Mouse (Mus musculus) forebrain, embryonic 16.5 days (tissue): ENCODE measurements at regions not wholly inside any gene's neighbourhood (a gene's known extent, or its start where the extent isn't known, plus 50 kb on each side); places are given as distances from the start of the nearest gene placed in this dataset.
A peak's percentile ranks its signal among the peaks of the same experiment; 100 is the strongest.

Experiments used
- ATAC-seq: fragments of 200-750 bp; cut with Nextera tagmentation; 2 replicates; pipeline ENCODE4 v1.8.0; 2017; ENCODE audit warnings: mild to moderate bottlenecking, moderate library complexity
- H3K27ac ChIP-seq: fragments of 300-500 bp; sonication (generic); 2 replicates; pipeline ENCODE4 v1.5.1; 2014; ENCODE audit warnings: low read length, control low read depth
- H3K27me3 ChIP-seq: fragments of 300-500 bp; sonication (generic); replicated peaks from 2 replicates; pipeline ENCODE4 v1.6.1; 2014; ENCODE audit warnings: low read length; ENCODE audit not compliant: control insufficient read depth, insufficient read depth
- H3K36me3 ChIP-seq: fragments of 300-500 bp; sonication (generic); 2 replicates; pipeline ENCODE4 v1.6.1; 2014; ENCODE audit not compliant: control insufficient read depth, insufficient read depth
- H3K4me1 ChIP-seq: fragments of 300-500 bp; sonication (generic); replicated peaks from 2 replicates; pipeline ENCODE4 v1.6.1; 2014; ENCODE audit warnings: low read length; ENCODE audit not compliant: control insufficient read depth, insufficient read depth
- H3K4me2 ChIP-seq: fragments of 300-500 bp; sonication (generic); 2 replicates; pipeline ENCODE4 v1.6.1; 2014; ENCODE audit warnings: mild to moderate bottlenecking, low read length, control low read depth
- H3K4me3 ChIP-seq: fragments of 300-500 bp; sonication (generic); replicated peaks from 2 replicates; pipeline ENCODE4 v1.5.1; 2014; ENCODE audit warnings: mild to moderate bottlenecking, low read length, control low read depth
- H3K9ac ChIP-seq: fragments of 300-500 bp; sonication (generic); replicated peaks from 2 replicates; pipeline ENCODE4 v1.6.1; 2014; ENCODE audit warnings: low read depth, low read length, control low read depth
- H3K9me3 ChIP-seq: fragments of 300-500 bp; sonication (generic); 2 replicates; pipeline ENCODE4 v1.6.1; 2016; ENCODE audit warnings: low read length; ENCODE audit not compliant: control insufficient read depth
- WGBS: fragments of 180-500 bp; shearing (Covaris S2); extraction: QIAGEN DNeasy Blood & Tissue Kit; methylation state at CpG from one replicate; pipeline ENCODE4 v1.1.7; 2014; 5-methylcytosine and 5-hydroxymethylcytosine counted together

- Histone ChIP-seq H3K27me3 (no peaks in the 10 kb centered on the region), H3K9me3 (no peaks in the 10 kb centered on the region), H3K4me1 (peaks cover 32% of the 10 kb centered on the region), H3K36me3 (no peaks in the 10 kb centered on the region), H3K4me3 (no peak overlapping the region), H3K27ac (no peak overlapping the region), H3K9ac (no peak overlapping the region), H3K4me2 (no peak overlapping the region)
- 55% methylated on average over 3 of the region's 3 CpGs for WGBS
- ATAC-seq, result no peak
Observed at GRCm38 (mm10) chr13:60049703-60050102, 127.5 kb downstream of the Gas1 start.

GRCm38 (mm10) chr13:60047791-60048730 lies 129.1 kb downstream of the Gas1 start:
- Histone ChIP-seq H3K27ac (no peak overlapping the region), H3K27me3 (no peaks in the 10 kb centered on the region), H3K4me1 (peaks cover 34% of the 10 kb centered on the region), H3K9ac (no peak overlapping the region), H3K4me3 (no peak overlapping the region), H3K9me3 (no peaks in the 10 kb centered on the region), H3K36me3 (no peaks in the 10 kb centered on the region), H3K4me2 (no peak overlapping the region)
- ATAC-seq, result no peak
- 50% methylated on average over 9 of the region's 9 CpGs for WGBS

- no peak overlapping the region for H3K9ac ChIP-seq
- ATAC-seq, result no peak
- no peaks in the 10 kb centered on the region for H3K36me3 ChIP-seq
- 12% methylated on average over 4 of the region's 4 CpGs for WGBS
- no peaks in the 10 kb centered on the region for H3K9me3 ChIP-seq
- H3K4me2 ChIP-seq, result no peak overlapping the region
- no peak overlapping the region for H3K4me3 ChIP-seq
- no peaks in the 10 kb centered on the region for H3K27me3 ChIP-seq
- H3K27ac ChIP-seq, result no peak overlapping the region
- peaks cover 34% of the 10 kb centered on the region for H3K4me1 ChIP-seq
Observed at GRCm38 (mm10) chr13:60045752-60046151, 131.4 kb downstream of the Gas1 start.

GRCm38 (mm10) chr13:60044876-60045275 lies 132.3 kb downstream of the Gas1 start:
- Histone ChIP-seq H3K9ac (no peak overlapping the region), H3K27ac (no peak overlapping the region), H3K9me3 (no peaks in the 10 kb centered on the region), H3K27me3 (no peaks in the 10 kb centered on the region), H3K36me3 (no peaks in the 10 kb centered on the region), H3K4me2 (no peak overlapping the region), H3K4me3 (no peak overlapping the region), H3K4me1 (peaks cover 34% of the 10 kb centered on the region)
- WGBS, result 17% methylated on average over 6 of the region's 6 CpGs
- peak; percentile 35; the same call in 1 of the 2 replicates for ATAC-seq

- ATAC-seq, result no peak
- no peaks in the 10 kb centered on the region for H3K36me3 ChIP-seq
- no peaks in the 10 kb centered on the region for H3K9me3 ChIP-seq
- 76% methylated on average over 2 of the region's 2 CpGs for WGBS
- no peak overlapping the region for H3K9ac ChIP-seq
- no peak overlapping the region for H3K27ac ChIP-seq
- H3K4me2 ChIP-seq, result no peak overlapping the region
- peaks cover 22% of the 10 kb centered on the region for H3K4me1 ChIP-seq
- no peaks in the 10 kb centered on the region for H3K27me3 ChIP-seq
- no peak overlapping the region for H3K4me3 ChIP-seq
Observed at GRCm38 (mm10) chr13:60042443-60042842, 134.7 kb downstream of the Gas1 start.

GRCm38 (mm10) chr13:60035536-60036130 lies 141.5 kb downstream of the Gas1 start:
- 94% methylated on average over 7 of the region's 7 CpGs for whole genome bisulfite sequencing
- no peak for ATAC-seq
- H3K27me3 ChIP-seq, result no peaks in the 10 kb centered on the region
- no peak overlapping the region for H3K27ac ChIP-seq
- H3K4me3 ChIP-seq, result no peak overlapping the region
- H3K9me3 ChIP-seq, result no peaks in the 10 kb centered on the region
- H3K4me1 ChIP-seq, result no peaks in the 10 kb centered on the region
- no peak overlapping the region for H3K4me2 ChIP-seq
- H3K36me3 ChIP-seq, result no peaks in the 10 kb centered on the region
- no peak overlapping the region for H3K9ac ChIP-seq

GRCm38 (mm10) chr13:60033116-60033515 lies 144.0 kb downstream of the Gas1 start:
- Histone ChIP-seq H3K27me3 (no peaks in the 10 kb centered on the region), H3K4me3 (no peak overlapping the region), H3K27ac (no peak overlapping the region), H3K36me3 (no peaks in the 10 kb centered on the region), H3K9ac (no peak overlapping the region), H3K4me2 (no peak overlapping the region), H3K4me1 (peaks cover 7% of the 10 kb centered on the region), H3K9me3 (no peaks in the 10 kb centered on the region)
- WGBS, result 100% methylated on average over 2 of the region's 2 CpGs
- no peak for ATAC-seq

GRCm38 (mm10) chr13:60032586-60032985 lies 144.6 kb downstream of the Gas1 start:
- no peak overlapping the region for H3K4me2 ChIP-seq
- ATAC-seq, result no peak
- no peaks in the 10 kb centered on the region for H3K27me3 ChIP-seq
- 89% methylated on average over 5 of the region's 5 CpGs for WGBS
- H3K27ac ChIP-seq, result no peak overlapping the region
- no peaks in the 10 kb centered on the region for H3K36me3 ChIP-seq
- no peak overlapping the region for H3K4me3 ChIP-seq
- H3K9ac ChIP-seq, result no peak overlapping the region
- no peaks in the 10 kb centered on the region for H3K9me3 ChIP-seq
- peaks cover 7% of the 10 kb centered on the region for H3K4me1 ChIP-seq

- H3K4me3 ChIP-seq, result no peak overlapping the region
- H3K9me3 ChIP-seq, result no peaks in the 10 kb centered on the region
- H3K9ac ChIP-seq, result 0 out of 2 replicates have a peak overlapping the region, but pooled peaks have one; percentile 15
- ATAC-seq, result peak; percentile 68
- no peaks in the 10 kb centered on the region for H3K36me3 ChIP-seq
- 36% methylated on average over 9 of the region's 9 CpGs for WGBS
- H3K4me2 ChIP-seq, result peak overlapping the region; percentile 36
- H3K27ac ChIP-seq, result peak overlapping the region; percentile 69; the same call in 1 of the 2 replicates
- peaks cover 7% of the 10 kb centered on the region for H3K4me1 ChIP-seq
- H3K27me3 ChIP-seq, result no peaks in the 10 kb centered on the region
Observed at GRCm38 (mm10) chr13:60029591-60029990, 147.6 kb downstream of the Gas1 start.
